Mouse (Mus musculus) T-cell, adult 2 months (primary cell): ENCODE data around the gene Selenoh.
"Not testable (repeated sequence)": the region's sequence is repeated elsewhere in the genome, so short reads cannot be mapped to it uniquely, and the experiment has no call there.

Experiments
- DNase-seq: peaks from one replicate; pipeline ENCODE4 v3.0.0; 2022; ENCODE audit warnings: low spot score

Gene Selenoh

GRCm38 (mm10) chr2:84670569-84670933 is at the start of gene Selenoh:
TSS of gene Selenoh (minus strand) at chr2:84670770.
- DNase-seq, result peak; percentile 89

- DNase-seq, result no peak
These were observed 46.8 kb upstream of the Selenoh start for GRCm38 (mm10) chr2:84717357-84717756.

GRCm38 (mm10) chr2:84716423-84717355 is 46.1 kb upstream of the Selenoh start:
- DNase-seq, result no peak

DNA sequence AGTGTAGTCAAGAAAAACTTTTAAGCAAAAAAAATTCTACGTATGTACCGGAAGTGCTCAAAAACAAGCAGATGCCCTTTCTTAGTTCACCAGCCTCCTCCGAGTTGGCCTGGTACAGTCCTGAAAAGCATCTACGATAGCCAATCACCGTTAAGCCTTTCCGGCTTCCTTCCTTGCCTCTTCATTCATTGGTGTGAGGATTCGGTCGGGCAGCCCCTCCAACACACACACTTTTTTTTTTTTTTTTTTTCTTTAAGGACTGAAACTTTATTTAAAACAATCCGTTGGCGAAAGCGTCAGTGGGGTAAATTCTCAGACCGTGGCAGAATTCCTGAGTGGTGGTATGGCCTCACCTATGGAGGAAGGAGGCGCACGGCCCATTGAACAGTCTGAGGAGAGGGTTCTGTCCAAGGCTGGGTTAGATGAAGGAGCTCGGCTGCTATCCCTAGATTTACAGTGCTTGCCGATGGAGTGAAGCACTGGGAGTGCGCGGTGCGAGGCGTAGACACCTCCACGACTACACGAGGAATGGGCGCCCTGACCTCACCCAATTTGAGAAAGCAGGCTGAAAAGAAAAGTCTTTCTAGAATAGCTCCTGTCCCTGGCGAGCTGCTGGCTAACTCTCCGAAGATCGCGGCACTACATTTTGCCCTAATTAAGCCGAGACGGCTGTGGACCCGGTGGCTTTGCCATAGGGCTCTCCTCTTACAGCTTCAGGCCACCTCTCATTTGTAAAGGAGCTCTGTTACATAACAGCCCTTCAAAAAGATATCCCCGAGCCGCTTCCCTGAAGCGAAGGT is 45.2 kb upstream of the Selenoh start:
- DNase-seq, result peak; percentile 91

DNA sequence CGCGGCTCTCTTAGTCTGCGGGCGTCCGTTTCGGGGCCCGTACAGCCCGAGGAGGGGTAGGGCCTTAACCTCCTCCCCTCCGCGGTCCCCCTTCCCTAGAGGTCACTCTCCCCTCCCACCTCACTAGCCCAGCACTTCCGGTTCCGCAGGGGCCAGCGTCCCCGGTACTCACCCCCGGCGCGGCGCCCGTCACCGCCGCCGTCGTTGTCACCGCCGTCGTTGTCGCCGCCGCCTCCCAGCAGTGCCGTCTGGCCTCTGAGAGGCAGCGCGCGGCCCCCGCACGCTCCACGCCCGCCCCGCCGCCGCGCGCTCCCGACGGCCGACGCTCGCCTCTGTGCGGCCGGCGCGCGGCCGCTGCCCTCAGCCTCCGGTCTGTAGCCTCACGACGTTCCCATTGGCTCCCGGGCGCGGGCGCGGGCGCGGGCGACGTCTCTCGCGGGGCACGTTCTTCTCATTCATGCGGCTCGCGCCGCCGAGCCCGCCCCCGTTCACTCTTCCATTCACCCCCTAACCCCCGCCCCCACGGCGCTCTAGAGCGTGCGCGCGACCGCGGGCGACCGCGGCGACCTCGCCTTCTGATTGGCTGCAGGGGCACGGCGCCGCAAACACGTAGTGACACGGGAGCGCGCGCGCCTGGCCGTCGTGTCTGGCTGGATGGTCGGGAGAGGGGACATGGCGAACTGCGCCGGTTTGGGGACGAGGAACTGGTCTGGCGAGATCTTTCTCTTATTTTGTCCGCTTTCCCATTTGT is 44.4 kb upstream of the Selenoh start, which contains the start of gene Zdhhc5:
TSS of gene Zdhhc5 (minus strand) at position 370 of the 751 bp plus-strand sequence.
- DNase-seq, result peak; percentile 99

GRCm38 (mm10) chr2:84714422-84714810 is 43.8 kb upstream of the Selenoh start:
- DNase-seq, result no peak

DNA sequence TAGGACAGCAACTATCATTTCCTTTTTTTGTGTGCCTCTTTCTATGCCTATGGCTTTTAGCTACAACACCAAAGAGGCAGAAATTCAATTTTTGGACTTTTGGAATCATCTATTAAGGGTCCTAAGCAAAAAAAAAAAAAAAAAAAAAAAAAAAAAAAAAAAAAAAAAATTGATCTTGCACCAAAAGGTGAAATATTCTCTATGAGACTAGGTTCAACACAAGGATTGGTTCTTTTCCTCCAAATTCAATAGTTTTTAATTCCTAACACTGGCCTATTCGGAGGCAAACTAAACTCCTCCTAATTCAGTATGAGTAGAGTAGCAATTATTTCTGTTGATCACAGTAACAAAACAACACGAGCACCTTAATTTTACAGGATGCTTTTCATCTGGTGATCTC is 41.3 kb upstream of the Selenoh start:
- DNase-seq, result no peak

DNA sequence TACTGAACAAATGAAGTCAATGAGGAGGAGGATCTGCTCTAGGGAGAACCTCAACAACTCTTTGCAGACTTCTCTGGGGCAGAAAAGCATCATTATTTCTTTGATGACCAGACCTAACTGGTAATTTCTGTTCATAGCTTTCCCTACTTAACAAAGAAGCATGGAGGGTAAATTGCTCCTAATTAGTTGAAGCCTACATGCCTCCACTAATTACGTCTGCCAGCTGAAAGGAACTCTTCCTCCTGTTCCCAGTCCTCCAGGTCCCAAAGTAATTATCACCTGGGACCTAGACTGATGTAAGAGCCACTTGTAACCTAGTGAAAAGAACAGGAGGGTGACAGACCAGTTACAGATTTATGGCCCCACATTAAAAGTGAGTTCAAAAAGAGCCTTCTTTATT is 37.0 kb upstream of the Selenoh start:
- DNase-seq, result no peak

DNA sequence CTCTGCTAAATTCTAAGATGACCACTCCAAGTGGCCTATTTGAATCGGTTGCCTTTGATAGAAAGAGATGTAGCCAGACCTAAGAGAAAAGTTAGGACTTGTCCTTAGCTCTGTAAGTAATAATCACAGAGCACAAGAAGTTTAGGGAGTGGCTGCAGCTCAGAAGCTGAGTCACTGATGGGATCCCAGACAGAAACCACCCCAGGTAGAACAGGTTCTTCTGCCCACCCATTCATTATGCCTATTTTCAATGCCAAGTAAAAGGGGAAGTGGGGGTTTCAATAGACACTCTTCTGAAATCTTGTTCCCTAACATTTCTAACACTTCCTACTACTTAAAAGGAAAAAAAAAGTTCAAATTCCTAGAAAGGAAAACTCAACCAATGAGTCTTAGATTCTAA is 34.7 kb upstream of the Selenoh start:
- no peak for DNase-seq

DNA sequence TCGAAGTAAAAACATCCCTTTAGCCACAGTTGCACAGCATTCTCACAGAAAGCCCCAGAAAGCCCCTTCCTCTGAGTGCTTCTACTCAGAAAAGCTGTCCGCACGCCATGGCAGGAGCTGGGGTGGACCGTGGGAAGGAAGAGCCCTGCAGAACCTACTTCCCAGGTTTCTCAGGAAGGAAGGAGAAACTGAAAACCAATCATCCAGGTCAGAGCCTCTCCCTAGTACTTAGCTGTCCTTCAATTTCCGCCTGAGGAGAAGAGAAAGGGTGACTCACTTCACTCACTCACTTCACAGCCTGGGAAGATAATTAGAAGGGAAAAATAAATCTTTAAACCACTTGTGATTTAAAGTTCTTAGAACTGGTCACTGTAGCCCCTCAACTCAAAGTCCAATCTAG is 33.8 kb upstream of the Selenoh start:
- DNase-seq, result no peak

DNA sequence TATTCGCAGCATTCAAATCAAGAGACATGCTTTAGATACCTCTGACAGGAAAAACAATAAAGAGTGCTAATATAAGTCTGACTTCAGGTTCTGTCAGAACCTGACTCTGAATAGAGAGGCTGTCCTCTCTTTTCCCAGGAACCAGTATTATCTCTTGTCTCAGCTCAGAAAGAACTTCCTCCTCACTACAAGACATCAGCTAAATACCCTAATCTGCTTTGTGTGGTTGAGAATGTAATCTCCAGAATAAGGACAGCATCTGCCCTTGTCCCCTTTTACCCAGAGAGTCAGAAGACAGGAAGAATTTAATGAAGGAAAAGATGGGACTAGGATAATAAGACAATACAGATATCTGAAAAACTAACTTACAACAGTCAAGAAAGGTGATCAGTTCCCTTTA is 32.9 kb upstream of the Selenoh start:
- DNase-seq, result no peak

DNA sequence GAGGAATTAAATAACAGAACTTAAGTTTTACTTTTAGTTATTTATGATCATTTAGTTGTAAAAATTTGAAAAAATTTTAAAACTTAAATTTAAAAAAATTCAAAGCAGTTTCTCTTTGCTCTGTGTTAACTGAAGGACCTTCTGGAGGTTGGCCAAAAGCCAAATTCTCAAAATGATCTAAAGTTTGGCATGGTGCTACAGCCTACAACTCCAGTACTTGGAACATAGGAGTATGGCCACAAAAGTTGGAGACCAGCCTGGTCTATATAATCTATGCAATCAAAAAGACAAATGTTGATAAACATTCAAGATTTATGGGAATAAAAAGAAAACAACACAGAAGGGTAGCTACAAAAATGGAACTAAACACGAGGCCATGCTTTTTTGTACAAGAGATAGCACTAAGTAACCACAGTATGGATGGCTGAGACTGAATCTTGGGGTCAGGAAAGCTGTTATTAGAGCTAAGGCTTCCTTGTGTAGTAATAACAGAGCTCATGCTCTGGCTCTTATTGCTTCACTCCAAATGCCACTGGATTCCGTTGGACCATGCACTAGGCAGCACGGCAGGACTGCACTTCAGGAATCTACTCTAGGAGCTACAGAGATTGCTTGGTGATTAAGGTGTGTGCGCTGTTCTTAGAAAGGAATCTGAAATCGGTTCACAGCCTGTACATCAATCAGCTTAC is 24.6 kb upstream of the Selenoh start:
- no peak for DNase-seq

GRCm38 (mm10) chr2:84690050-84690449 is 19.5 kb upstream of the Selenoh start:
- DNase-seq, result no peak

GRCm38 (mm10) chr2:84688080-84688844 is 17.7 kb upstream of the Selenoh start:
- DNase-seq, result no peak

DNA sequence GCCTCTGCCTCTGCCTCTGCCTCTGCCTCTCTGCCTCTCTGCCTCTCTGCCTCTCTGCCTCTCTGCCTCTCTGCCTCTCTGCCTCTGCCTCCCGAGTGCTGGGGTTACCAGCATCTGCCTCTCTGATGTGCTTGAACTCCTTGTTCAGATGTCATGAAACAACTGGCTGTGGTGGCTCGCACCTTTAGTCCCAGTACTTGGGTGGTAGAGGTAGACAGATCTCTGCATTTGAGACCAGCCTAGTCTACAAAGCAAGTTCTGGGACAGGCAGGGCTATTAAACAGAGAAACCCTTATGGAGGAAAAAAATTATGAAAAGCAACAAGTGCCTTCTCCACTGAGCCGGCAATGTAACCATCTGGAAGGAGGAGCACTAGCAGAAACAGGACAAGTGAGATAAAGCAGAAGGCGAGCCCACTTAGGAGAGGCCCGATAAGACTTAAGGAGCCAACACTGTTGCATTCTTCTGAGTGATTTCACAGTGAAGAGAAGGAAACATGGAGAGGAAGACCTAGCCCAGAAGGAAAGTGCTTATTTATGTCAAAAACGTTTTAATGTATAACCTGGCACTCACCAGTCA is 12.1 kb upstream of the Selenoh start:
- DNase-seq, result no peak

GRCm38 (mm10) chr2:84679016-84679415 is 8.4 kb upstream of the Selenoh start, which contains the start of gene Tmx2:
TSS of gene Tmx2 (minus strand) at chr2:84679140.
- no peak for DNase-seq

GRCm38 (mm10) chr2:84677968-84678880 is 7.7 kb upstream of the Selenoh start, which contains the start of the genes Gm28635 and Med19:
TSS of gene Gm28635 (minus strand) at chr2:84678041.
TSS of gene Med19 (plus strand) at chr2:84678402.
- peak; percentile 96 for DNase-seq

DNA sequence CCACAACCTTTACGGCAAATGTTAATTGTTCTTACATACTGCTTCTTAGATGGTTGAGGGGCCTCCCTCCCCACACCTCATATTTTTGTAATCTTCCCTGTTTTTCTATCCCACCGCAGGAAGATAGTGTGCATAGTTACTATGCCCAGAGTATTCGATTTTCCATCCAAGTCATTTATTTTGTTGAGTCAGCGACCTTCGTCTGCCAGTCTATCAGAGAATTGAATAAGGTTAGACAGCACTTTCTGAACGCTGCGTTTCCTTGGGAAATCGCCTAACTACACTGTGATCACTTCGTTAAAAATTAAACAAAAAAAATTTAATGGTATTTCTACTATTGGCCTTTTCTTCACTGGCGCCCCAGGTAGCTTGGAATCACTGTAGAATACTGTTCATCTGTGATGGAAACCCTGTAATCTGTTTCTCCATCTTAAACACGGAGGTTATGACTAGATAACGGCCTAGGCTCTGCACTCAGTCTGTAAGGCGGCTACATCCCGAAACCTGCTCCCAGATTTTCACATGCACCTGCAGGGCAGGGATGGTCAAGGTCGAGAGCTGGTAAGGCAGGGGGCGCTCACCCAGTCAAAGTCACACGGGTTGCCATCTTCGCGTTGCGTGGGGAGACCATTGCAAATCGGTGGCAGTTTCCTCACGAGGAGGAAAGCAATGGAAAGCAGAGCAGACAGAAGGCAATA is 6.8 kb upstream of the Selenoh start:
- no peak for DNase-seq

DNA sequence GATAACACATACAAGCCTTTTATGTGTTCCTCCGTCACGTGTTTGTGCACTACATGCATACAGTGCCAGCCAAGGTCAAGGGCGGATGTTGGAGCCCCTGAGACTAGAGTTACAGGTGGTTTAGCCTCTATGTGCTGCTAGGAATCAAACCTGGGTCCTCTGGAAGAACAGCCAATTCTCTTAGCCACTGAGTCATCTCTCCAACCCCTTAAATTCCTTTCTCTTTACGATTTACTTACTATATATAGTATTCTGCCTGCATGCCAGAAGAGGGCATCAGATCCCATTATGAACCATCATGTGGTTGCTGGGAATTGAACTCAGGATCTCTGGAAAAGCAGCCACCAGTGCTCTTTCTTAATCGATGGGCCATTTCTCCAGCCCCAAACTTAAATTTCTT is 965 bp upstream of the Selenoh start:
- DNase-seq, result not testable (repeated sequence)
